Mouse (Mus musculus) heart, postnatal 36 days (tissue): ENCODE results near the gene Dync1h1. TPM values are rescaled to one million over a fixed set of nuclear protein-coding genes. Genes with fewer than 3 reads are reported as not detected.

Source experiments
- DNase-seq, 2 experiments: peaks; one replicate each; pipeline ENCODE4 v3.0.0; 2021 to 2022
- intact Hi-C: fragments of 180-260 bp; cut with DNase I; formaldehyde crosslinking; loops from one replicate; pipeline ENCODE4 v1.15.1; 2025
- total RNA-seq, 2 experiments: library from RNA; stranded (reverse); gene quantifications; 2 replicates each; pipeline ENCODE4 v1.2.3; 2021

The Dync1h1 gene
- total RNA-seq = 100 to 1,000 TPM; 143 to 146 TPM

DNA sequence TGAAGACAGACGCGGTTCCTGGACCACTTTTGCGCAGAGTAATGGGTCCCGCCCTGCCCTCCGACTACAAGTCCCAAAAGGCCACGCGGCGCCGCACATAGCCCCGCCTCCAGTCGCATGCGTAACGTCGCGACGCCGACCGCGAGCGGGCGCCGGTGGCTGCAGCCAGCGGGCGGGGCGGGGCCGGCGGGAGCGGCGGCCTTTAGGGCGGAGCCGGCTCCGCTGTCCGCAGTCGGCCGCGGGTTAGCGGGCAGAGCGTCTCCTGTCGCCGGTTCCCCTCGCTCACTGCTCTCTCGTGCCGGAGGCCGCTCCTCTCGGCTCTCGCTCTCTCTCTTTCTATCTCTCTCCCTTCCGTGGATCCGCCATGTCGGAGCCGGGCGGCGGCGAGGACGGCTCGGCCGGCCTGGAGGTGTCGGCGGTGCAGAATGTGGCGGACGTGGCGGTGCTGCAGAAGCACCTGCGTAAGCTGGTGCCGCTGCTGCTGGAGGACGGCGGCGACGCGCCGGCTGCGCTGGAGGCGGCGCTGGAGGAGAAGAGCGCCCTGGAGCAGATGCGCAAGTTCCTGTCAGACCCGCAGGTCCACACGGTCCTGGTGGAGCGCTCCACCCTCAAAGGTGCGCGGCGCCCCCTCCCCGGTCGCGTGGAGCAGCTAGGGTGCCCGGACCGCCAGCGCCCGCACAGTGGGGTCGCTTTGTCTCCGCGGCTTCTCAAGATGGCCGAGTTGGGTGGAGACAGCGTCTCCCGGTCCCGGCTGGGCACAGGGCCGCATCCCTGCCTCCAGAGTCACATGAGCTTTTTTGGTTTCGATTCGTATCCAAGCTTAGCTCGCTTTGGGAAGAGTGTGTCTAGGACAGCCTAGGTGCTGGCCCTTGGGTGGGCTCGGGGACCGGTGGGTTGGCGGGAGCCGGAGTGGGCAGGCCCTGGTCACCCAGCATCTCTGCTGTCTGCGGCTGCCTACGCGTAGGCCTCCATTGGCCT is at the start of gene Dync1h1:
TSS of gene Dync1h1 (plus strand) at position 212 of the 978 bp plus-strand sequence.
- peak; percentile 91 to 94 for DNase-seq
- intact Hi-C loops = no loop called here

DNA sequence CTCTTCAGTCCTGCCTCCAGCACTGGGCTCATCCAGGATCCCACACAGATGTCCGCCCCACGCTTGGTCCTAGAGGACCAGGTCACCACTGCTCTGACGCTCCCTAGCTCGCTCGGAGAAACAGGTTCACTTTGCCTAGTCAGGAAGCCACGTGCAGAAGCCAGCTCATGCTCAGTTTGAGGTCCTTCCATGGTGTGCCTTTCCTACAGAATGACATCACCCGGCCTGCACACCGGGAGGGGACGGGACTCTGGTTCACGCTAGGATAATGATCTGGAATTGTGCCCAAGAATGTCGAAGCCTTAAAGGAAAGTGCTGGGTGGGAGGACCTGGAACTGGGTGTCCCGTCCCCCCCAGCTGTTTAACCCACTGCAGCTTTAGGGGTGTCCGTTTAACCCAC is 49.1 kb upstream of the Dync1h1 start:
- intact Hi-C loops = no loop called here
- no peak for DNase-seq

DNA sequence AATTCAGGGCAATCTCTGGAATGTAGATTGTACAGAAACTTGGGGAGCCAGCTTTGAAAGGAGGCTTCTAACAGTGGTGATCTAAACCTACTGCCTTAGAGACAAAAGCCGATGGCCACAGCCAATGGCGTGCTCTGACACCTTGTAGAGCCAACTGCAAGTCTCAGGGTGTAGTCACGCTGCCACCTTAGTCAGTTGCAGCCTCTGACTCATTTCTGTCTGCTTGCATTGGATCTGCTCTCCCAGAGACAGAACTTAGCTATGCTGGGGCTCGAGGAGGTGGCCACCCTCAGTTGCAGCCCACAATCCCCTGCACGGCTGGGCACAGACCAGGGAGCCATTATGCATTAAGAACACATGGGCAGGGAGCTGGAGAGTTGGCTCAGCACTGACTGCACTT is 47.9 kb upstream of the Dync1h1 start:
- intact Hi-C loops = no loop called here
- DNase-seq = no peak

DNA sequence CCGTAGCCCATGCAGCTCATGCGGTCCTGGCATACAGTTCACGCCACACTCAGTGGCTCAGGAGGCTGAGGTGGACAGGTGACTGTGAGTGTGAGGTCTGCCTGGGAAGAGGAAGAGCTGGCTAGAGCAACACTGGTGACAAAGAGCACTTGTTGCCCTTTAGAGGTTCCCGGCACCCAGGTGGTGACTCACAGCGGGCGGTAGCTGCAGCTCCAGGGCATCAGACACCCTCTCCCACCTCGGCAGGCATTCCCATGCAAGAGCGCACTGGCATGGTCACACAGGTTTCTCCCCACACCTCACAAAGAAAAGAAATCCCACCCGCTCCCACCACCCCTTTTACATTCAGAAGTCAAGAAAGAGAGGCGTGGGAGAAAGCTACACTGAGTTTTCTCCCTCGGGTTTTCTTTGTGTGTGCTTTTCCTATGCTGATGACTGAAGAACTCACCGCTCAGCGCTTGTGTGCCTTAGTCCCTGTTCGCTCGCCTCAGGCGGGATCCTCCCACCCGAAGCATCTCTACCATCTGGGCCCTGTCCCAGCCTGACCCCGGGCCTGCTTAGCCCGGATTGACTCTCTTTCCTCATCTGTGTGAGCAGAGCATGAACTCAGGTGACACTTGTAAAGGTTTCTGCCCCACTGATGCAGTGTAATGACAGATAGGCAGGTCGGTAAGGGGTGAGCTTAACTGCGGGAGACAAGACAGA is 45.6 kb upstream of the Dync1h1 start:
- DNase-seq = no peak
- intact Hi-C loops = no loop called here

DNA sequence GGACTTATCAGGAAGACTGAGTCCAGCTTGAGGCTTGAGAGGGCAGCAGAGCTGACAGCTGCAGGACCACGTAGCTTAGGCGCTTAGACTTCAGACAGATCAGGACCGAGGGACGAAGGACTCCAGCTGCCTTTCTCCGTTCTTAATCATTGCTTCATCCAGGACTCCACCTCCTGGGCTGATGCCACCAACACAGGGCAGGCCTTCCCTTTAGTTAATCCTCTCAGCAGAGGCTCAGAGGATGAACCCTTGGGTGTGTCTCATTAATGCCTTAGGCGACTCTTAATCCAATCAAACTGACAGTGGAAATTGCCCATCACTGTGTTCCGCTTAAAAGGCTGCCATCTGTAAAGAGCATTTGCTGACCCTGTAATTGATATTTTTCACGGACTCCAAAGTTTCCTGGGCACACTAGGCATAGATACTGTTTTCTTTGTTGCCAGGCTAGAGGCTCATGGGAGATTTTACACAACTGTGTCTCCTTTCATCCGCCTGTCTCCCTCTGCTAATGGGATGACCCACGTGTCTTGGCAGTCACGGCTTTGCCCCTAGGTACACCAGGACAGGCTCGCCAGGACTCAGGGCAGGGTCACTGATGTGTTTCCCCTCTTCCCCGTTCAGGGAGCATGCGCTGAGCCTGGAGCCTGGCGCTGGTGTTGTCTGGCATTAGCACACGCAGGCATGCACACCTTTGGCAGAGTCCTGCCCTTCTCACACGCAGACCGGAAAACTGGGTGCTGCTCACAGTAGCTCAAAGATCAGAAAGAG is 44.2 kb upstream of the Dync1h1 start:
- DNase-seq = peak in 1 of 2 experiments; percentile 34
- intact Hi-C loops = no loop called here

DNA sequence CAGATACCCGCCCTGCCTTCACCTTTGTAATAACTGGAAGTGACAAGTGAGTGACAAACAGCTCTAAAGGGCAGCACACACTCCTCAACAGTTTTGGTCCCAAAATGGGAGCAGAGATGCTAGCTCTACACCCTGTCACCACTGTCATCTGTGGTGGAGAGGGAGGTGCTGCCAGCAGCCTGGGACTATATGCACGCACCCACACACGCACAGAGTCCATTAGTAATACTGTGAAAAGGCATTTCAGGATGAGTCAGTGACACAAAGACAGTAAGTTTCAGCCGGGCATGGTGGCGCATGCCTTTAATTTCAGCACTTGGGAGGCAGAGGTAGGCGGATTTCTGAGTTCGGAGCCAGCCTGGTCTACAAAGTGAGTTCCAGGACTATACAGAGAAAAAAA is 43.1 kb upstream of the Dync1h1 start:
- no peak for DNase-seq
- intact Hi-C loops = no loop called here

DNA sequence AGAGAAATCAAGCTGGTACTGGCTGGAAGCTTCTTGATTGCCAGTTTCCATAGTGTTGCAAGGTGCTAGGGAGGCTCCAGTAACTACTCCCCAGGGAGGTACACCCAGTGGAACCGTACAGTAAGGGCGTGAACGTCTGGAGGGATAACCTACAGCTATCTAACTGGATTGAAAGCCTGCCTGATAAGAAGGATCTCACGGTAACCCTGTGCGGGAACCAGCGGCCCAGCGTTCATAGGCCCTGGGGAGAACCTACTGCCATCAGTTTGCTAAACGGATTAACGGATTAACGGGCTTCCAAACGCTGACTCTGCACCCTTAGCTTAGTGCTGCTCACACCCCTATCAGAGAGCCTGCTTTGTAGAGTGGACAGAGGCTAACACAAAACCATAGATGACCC is 37.9 kb upstream of the Dync1h1 start:
- no peak for DNase-seq
- intact Hi-C loops = no loop called here

DNA sequence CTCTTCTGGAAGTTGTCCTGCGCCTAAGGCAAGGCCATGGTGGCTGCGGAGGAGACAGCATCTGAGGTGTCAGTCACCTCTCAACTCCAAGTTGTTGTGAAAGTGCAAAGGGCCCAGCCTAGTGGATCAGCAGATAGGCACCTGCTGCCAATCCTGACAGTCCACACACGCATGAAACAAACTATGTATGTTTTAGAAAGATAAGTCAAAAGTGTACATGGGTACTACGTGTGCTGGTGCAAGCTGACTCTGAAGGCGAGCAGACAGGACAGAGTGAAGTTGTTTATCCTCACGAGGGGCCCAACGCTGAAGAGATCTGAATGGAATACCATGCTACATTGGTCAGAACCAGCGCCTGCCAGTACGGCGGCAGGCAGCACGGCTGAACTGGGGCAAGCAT is 36.4 kb upstream of the Dync1h1 start:
- no peak for DNase-seq
- intact Hi-C loops = no loop called here

DNA sequence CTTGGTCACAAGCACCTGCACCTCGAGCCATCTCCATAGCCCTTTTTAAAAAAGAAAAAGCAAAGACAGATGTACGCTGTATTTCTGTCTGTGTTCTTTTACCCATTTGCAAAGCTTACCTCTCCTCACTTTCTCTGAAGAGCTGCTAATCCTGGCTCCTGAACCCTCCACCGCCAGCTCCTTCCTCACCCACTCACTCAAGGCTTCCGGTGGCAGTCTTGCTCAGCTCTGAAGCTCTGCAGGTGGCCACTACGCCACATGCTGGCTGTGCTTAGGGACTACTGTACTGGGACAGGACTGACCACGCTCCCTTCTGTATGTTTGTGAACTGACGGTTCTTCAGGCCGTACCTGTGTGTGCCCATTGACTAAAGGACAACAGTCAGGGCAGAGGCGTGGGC is 34.9 kb upstream of the Dync1h1 start:
- intact Hi-C loops = no loop called here

DNA sequence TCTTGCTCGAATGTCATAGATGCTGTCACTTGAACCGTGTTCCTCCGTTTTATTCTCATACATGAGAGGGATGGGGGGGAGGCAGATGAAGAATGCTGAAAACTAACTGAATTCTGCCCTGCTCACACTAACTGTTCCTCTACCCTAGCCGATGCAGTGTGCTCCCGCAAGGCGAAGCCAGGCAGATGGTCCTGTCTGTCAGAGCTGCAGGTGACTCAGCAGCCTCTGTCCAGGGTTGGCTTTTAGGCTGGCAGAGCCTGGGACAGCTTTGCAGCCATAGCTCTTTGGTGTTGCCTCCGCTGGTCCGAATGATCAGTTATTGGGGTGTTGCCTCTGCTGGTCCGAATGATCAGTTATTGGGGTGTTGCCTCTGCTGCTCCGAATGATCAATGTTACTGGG is 30.2 kb upstream of the Dync1h1 start:
- intact Hi-C loops = no loop called here
- no peak for DNase-seq

More for the DNA sequence above, 34.9 kb upstream of the Dync1h1 start:
- no peak for DNase-seq

DNA sequence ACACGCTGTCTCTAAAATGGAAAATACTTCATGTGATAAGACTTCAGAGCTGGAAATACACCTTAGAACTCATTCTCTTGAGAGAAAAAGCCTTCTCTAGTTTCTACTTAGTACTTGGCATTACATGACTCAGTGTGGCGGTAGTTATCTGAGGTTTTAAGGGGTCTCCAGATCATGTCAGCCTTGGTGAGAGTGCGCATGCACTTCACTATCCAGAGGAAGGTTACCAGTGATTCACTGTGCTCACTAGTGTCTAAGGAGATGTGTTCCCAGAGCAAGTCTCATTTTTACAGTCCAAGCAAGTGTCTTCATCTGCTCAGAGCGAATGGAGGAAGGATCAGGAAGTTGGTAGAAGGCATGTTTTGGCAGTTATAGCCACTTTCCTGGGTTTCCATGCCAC is 28.9 kb upstream of the Dync1h1 start:
- intact Hi-C loops = no loop called here

DNA sequence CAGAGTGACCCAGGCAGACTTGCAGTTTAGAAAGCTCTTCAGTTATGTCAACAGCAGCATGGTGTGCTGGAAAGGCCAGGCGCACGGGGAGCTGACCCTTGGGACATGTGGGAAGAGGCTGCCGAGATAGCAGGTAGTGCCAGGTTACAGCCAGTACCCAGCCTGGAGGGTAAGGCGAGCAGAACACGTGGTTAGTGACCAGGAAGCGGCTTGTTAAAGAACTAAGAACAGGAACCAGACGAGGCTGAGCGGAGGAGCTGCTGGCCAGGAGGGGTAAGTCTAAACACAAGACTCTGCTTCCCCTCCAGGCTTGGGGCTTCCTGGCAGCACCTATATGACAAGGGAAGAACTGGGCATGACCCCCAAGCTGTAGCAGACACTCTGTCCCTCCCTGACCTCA is 27.6 kb upstream of the Dync1h1 start:
- DNase-seq = no peak

More for the DNA sequence above, 28.9 kb upstream of the Dync1h1 start:
- DNase-seq = no peak

DNA sequence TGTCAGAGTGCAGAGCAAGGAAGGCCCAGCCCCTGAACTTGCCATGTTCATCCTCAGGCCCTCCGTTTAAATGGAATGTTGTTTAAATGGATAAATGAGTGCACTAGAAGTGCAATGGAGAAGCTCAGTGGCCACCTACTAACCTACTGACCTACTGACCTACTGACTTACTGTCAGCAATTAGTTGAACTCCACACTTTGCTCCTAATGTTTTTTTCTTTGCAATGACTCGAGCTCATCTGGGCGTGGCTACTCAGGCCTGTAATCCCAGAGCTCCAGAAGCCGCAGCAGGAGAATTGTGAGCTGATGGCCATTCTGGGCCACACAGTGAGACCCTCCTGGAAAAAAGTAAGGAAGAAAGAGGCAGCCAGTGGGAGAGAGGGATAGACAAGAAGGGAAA is 25.3 kb upstream of the Dync1h1 start:
- no peak for DNase-seq
- intact Hi-C loops = no loop called here

More for the DNA sequence above, 27.6 kb upstream of the Dync1h1 start:
- intact Hi-C loops = no loop called here

DNA sequence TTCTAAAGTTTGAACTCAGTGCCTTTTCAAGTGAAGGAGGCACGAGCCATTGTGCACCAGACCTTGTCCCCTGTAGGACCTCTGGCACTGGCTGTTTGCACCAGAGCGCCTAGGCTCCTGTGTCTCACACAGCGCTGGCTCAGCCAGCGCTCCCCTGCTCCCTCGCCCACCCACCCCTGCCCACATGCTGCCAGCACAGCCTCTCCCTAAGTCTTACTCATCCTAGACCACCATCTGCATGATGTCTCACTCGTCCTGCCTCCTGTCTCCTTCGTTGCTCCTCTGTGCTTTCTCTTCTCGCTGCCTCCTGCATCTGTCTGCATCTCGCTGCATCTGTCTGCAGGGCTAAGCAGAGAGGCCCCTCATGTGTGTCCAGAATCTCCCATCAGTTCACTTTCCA is 22.9 kb upstream of the Dync1h1 start:
- DNase-seq = no peak
- intact Hi-C loops = no loop called here

DNA sequence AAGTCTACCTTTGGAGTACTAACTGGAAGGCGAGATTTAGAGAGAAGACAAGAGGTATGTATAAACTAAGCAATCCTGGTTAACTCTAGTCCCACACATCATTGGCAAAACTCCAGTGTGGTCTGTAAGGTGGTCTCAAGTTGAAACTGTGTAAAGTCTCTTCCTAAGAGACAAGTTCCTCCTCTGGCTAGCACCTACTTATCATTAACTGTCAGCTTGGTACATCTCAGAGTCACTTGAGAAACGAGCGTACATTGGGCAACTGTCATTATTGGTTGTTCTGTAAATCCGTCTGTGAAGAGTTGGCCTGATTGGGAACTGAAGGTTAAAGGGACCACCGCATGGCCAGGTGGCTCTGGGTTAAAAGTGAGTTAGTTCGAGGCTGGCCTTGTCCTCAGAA is 12.6 kb upstream of the Dync1h1 start:
- intact Hi-C loops = no loop called here
- no peak for DNase-seq

DNA sequence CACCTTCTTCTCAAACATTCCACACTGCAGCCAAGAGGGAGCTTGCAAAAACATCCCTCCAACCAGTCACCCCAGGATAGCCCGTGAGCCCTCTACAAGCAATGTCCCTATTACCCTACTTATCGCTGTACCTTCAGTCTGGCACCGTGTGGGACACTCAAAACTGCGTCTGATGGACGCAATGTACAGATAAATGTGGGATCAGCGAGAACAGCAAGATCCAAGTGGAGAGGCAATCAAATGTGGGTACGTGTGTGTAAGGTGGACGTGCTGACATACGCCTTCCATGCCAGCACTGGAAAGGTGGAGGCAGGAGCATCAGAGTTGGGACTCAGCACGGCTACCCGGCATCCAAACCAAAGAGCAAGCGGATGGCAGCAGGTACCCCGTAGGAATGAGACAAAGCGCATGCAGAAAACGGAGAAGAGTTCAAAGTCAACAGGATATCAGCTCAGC is 10.4 kb upstream of the Dync1h1 start:
- intact Hi-C loops = loop anchor here (1.0 to 2.0 kb wide), 2 partner anchors 106 to 136 kb away; no protein-coding TSS in a partner anchor
- DNase-seq = no peak

DNA sequence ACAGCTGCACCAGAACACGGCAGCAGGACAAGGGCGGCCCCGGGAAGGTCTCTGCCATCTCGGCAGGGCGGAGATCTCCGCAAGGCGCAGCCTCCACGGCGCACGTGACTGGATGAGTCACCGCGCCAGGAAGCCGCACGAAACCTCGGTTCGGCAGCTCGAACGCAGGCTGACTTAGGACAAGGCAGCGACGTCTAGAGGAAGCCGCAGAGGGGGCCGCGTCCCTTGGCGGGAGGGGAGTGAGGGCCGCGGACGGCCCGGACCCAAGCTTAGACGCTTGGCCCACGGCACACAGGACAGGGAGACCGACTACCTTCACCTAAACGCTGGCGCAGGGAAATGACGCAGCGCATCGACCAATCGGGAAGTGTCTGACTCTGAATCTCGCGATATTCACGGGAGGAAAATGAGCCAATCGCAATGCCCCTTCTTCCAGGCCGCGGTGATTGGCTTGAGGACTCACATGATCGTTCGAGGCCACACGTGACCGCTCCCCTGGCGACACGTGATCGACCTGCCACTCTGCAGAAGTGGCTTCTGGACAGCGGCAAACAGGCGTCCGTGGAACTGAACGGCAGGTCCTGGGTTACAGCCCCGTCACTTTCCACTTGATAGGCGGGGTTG is 9.9 kb upstream of the Dync1h1 start:
- peak; percentile 97 to 99 for DNase-seq
- intact Hi-C loops = loop anchor here (1.0 to 2.0 kb wide), 2 partner anchors 106 to 137 kb away; no protein-coding TSS in a partner anchor

DNA sequence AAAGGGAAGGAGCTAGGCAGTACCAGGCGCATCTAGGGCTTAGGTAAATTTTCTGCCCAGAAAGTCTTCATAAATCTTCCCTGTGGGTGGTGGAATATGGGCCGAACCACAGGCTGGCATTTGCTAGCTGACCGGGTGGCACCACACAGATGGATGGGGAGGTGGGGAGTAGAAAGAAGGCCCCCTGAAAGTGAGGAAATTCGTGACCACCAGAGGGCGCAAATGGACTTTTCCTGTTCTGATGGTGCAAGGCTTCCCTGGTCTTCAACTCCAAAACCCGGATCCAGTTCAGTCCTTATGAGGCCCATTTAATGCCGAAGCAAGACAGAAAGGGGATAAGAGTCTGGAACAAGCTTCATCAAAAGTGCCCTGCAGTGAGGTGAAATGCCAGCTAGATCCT is 2.7 kb upstream of the Dync1h1 start:
- intact Hi-C loops = loop anchor here (1.0 to 2.0 kb wide), 2 partner anchors 104 to 245 kb away; partner anchors contain the start of gene Hsp90aa1
- peak; percentile 72 to 76 for DNase-seq

DNA sequence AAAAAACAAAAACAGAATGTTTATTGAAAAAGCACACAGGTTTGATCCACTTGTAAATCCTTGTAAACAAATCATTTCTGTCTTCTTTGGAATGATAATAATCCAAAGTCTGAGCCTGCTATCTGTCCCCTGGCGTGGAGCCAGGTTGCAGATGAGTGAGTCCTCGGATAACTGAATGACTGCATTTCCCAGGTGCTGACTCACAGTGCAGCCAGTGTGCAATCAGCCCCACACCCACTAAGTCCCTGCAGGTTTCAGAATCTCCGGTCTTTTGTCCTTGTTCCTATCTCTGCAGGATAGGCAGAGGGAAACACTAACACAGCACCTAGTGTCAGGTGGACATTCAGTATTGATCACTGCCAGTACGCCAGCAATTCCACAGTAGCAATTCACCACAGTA is 1.5 kb upstream of the Dync1h1 start:
- DNase-seq = no peak
- intact Hi-C loops = loop anchor here (2.0 kb wide), 1 partner anchor 103 kb away; the partner anchor contains the start of gene Hsp90aa1
